Mouse (Mus musculus) CD4-positive, CD25-positive, alpha-beta regulatory T cell, adult 4 months (primary cell): ENCODE data around the gene Emx1. TPM values are rescaled to one million over a fixed set of nuclear protein-coding genes. Genes with fewer than 3 reads are reported as not detected.

ENCODE experiments used
- ATAC-seq: one replicate; pipeline ENCODE4 v1.8.0; 2017
- polyA plus RNA-seq, 2 experiments: library from polyadenylated mRNA; unstranded; fragments of 100-300 nt; shearing (Covaris generic); gene quantifications; one replicate each; pipeline ENCODE4 v1.2.1; 2017

Emx1 gene
- polyA plus RNA-seq, 2 experiments from 2014 or later = not detected

DNA sequence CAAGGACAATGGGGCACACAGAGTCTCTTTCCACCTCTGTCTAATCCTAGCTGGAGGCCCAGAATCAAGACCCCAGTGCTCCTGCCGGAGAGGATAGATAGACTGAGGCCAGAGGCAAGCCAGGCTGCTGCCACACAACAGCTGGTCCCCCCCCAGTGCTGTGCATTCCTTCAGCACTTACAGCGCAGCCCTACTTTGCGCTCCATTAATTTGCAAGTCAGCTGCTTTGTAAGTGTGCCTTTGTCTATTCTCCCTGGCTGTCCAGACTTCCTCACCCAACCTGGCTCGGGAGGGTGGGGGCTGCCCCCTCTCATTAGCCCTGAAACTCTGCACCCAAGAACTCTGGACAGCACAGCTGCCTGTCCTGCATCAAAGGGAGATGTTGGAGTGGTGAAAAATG, 44.8 kb downstream of the Emx1 start:
- ATAC-seq = no peak

DNA sequence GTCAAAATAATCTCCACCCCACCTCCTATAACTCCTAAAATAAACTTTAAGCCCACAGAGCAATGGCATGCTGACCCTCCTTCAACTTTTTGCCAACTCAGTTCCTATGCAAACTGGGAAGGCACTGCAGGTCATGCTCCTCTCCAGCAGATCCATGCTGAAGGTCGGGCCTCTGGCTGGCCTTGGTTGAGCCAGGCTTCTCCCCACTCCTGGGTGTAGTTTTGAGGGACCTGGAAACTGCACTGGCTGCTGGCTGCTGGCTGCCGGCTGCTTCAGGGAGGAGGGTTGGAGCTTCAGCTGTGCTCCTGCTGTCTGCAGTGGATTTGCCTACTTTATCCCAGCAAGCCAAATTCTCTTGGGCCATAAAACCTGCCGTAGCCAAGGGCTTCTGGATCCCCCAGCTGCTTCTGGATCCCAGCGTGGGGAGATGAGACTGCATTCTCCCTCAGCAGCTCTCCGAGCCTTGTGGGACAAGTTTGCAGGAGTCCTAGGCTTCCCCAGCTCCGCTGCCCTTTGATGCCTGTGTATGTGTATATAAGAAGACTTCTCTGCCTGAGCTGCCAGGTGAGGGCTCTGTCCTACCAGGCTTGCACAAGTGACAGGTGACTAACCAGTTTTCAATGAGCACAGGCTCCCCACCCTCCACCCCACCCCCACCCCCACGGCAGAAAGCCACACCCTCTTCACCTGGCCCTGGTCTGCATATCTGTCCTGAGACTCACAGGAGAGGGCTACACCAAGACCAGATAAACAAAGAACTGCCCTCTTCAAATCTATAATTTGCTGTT, 45.8 kb downstream of the Emx1 start:
- no peak for ATAC-seq

DNA sequence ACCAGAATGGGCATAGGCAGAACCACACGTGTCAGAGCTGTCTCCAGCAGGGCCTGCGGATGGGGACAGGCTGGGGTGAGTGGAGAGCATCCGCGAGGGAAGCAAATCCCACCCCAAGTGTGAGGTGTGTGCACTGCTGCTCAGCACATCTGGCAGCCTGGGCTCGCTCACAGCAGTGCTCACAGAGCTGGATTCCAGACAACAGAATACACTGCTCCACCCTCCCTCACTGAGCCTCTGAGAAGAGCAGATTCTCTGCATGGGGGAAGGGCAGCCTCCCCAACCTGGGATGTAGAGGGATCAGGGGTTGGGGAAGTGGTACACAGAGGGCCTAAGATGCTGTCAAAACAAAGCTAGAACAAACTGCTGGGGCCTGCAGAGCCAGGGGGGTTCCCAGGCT, 47.6 kb downstream of the Emx1 start:
- ATAC-seq = no peak

DNA sequence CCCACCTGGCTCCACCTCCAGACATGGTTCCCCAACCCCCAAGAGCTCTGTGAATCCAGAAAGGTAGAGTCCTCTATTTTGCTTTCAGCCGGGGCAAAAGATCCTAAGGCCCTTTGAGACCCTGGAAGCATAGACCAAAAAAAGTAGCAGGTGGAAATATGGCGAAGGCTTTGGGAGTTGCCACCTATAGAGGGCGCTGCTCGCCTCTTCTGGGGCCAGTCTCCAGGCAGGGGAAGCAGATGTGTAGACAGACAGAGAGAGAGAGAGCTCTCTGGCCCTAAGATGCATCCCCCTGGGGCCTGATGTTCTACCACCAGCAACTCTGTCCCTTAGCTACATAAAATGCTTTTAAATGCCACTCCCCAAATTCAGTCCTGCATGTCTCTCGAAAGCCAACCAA, 49.8 kb downstream of the Emx1 start:
- no peak for ATAC-seq

DNA sequence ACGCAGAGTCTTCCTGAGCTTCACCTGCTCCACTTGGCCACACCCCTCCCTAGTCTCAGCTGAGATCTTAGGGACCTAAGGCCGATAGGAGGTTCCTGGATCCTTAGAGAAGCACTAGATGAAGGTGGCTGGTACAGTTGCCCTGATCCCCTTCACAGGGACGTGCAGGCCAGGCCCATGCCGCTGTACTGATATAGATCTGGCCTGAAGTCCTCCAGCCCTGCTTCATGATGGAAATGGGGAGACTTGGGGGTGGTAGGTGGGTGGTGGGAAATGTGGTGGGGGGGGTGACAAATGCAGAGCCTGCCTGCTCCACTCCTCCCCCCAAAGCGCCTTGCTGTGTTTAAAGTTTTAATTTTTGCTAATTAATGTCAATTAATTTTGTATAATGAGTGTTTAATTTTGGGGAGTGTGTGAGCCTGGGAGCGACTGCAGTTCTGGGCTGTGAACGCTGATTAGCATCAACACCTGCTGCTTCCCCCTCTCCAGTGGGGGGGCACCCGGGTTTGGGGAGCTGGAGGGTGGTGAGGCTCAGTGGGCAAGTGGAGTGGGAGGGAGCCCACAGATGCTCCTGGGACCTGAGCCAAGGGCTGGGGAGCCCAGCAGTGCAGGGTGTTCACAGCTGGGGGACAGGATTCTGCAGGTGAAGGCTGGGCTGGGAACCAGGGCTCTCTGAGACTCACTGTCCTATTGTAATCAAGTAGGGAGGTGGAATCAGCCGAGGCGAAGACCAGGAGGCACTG, 50.5 kb downstream of the Emx1 start:
- no peak for ATAC-seq

DNA sequence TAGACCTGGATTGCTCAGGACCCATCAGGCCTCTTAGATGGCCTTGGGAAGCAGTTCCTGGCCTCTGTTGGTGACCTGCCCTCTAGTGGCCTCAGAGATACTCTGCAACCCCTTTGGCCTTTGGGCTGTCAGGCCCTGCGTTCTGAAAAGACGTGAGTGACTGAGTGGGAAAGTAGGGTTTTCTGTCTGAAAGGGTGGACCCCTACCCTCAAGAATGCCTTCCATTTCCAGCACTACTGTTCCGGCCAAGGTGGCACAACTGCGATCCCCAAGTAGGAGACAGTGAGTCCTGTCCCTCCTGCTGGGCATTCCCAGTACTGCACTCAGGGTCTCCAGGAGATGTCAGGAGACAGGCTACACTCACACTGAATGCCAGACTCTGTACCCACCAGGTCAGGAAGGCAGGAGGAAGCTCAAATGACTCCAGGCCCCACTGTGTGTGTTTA, 51.8 kb downstream of the Emx1 start:
- ATAC-seq = no peak

DNA sequence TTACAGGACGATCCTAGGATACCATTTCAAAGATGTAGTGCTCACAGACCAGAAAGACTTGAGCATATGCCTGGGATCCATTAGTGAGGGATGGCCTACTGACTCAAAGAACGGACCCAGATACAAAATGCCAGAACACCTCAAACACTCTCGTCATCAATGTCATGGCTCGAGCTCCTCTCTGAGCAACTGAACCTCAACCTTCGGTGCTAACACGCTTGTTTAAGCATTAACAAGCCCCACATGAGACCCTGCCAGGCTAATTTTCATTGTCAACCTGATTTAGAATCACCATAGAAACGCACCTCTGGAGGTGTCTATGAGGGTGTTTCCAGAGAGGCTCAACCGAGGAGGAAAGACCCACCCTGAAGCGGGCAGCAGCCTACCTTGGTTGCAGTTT, 62.6 kb downstream of the Emx1 start:
- ATAC-seq = no peak

DNA sequence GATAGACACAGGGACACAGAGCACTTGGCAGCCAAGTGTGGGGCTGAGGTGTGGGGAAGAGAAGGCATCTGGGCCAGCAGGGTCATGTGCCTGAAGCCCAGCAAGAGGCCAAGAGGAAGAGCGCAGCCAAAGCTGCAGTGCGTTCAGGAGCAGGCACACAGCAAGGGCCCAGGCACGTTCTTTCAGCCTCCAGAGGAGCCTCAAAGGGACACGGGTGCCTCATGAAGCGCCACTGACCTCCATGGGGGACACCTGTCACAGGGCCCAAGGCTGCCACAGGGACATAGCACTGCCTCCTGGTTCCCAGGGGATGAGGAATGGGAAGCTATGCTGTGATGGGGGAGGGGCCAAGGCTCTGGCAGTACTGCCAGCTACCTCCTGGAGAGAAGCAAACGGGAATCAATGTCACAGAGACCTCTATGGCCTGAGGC, 63.6 kb downstream of the Emx1 start:
- ATAC-seq = no peak

DNA sequence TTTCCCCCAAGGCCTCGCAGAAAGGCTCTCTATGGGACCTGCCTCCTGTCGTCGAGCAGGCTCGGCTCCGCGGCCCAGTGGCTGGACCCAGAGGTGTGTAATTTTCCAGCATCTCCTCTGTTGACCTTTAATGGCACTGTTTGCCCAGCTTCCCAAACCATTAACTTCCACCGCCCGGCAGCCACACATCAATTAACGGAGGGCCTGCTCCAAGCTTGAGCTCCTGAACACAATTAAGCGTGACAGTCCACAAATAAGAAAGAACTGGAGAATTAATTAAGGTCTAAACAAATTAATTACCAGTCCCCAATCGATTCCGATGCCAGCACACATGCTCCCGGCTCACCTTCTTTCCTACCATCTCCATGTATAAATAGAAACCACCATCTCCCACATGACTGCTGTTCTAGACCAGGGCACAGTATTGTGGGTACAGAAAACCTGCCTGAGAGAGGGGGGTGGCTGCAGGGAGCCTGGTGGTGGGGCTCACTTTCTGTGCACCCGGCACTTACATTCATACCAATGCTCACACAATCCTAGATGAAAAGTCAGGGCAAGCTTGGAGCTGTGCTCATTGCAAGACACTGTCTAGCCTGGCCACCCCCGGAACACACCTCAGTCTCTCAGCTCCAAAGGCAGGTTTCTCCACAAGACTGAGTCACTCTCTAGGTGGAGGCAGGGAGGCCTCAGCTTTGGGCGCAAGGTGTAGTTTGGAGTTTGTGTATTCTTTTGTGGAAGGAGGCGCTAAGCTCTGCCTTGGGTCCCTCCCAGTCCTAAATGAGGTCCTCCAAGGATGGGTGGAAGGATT, 65.2 kb downstream of the Emx1 start:
- ATAC-seq = no peak

DNA sequence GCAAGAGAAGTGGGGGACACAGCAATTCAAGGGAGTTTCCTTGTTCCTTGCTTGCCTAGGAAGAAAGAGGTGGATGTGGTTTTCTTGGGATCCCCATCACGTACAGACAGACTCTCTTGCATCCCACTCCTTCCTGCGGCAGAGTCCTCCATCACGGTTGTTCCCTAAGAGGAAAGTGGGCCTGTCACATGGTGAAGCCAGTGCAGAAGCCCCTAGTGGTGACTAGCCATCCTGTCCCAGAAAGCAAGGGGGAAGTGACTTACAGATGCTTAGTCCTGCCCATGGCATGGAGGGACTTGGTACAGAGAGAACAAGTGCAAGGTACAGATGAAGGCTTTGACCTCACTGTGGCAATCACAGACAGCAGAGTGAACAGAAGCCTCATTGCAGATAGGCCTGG, 66.0 kb downstream of the Emx1 start:
- no peak for ATAC-seq

Other genes with a start within 250 kb of the Emx1 start
- gene Exoc6b, start 117.9 kb upstream of the Emx1 start, polyA plus RNA-seq = 10 to 100 TPM; 12.6 to 14.9 TPM
- 10 to 100 TPM; 17.8 to 33.4 TPM for gene Spr, start 49.7 kb upstream of the Emx1 start, polyA plus RNA-seq
- 1 to 10 TPM; 2.9 to 3.1 TPM for gene Sfxn5, start 146.0 kb downstream of the Emx1 start, polyA plus RNA-seq
- under 1 TPM; 0.14 to 0.42 TPM for gene Rab11fip5, start 187.2 kb downstream of the Emx1 start, polyA plus RNA-seq
- gene Noto, start 236.4 kb downstream of the Emx1 start, polyA plus RNA-seq = not detected
- 10 to 100 TPM; 23.2 to 45.4 TPM for gene Smyd5, start 244.6 kb downstream of the Emx1 start, polyA plus RNA-seq